Comparison of ENCODE assay signal across 14 mouse cellular contexts in genomic region chr2:121761861-121762260, GRCm38 (mm10). TPM values are rescaled to one million over a fixed set of nuclear protein-coding genes. Genes with fewer than 3 reads are reported as not detected.
"Had no signal": no experiment of that assay in that cellular context is flagged by ENCODE, and none has a peak within 500 bp of the region (broad histone marks: within the 10 kb centered on the region; RNA-seq: fewer than 3 reads in every experiment).

No protein-coding gene starts in this region.

- DNase-seq: gastrocnemius, adult 2 months; gastrocnemius, postnatal 10 days; gastrocnemius, postnatal 25 days; heart, adult 18-20 months; heart, postnatal 10 days; heart, postnatal 4 days; kidney, adult 18-20 months; kidney, adult 8-10 months; kidney, postnatal 10 days; kidney, postnatal 25 days; kidney, postnatal 4 days; liver; liver, embryonic 13.5 days had no signal

RNA-seq across cellular contexts. Expression of gene Frmd5, which starts 45.0 kb away (rescaled TPM):
- total RNA-seq: granulocyte monocyte progenitor cell, adult 5-6 weeks had no signal
